Mouse (Mus musculus) MEL (cell line): Measurements from ENCODE around the gene Hist1h3e.

Experiments used
- CTCF ChIP-seq, 3 experiments: IDR thresholded peaks in 2 of 3; conservative IDR thresholded peaks in 1 of 3; 2 replicates each; pipeline ENCODE4 v1.5.1; 2011 to 2012; ENCODE audit warnings: low read length in 3 of 3, low read depth in 2 of 3, mild to moderate bottlenecking in 2 of 3, improper control_type of control experiment in 1 of 3, inconsistent platforms in 1 of 3, mixed read lengths in 1 of 3, moderate library complexity in 1 of 3; ENCODE audit not compliant: control insufficient read depth in 1 of 3, insufficient read depth in 1 of 3, poor library complexity in 1 of 3, severe bottlenecking in 1 of 3
- E2F4 ChIP-seq: IDR thresholded peaks from 2 replicates; pipeline ENCODE4 v1.6.1; 2011; ENCODE audit warnings: low read depth, low read length, improper control_type of control experiment, borderline replicate concordance
- EP300 ChIP-seq, 2 experiments: IDR thresholded peaks; 2 replicates each; pipeline ENCODE4 v1.6.1; 2011; ENCODE audit warnings: improper control_type of control experiment in 2 of 2, low read length in 2 of 2, low read depth in 1 of 2, mild to moderate bottlenecking in 1 of 2
- ETS1 ChIP-seq: IDR thresholded peaks from 2 replicates; pipeline ENCODE4 v1.6.1; 2012; ENCODE audit warnings: low read depth, mild to moderate bottlenecking, inconsistent platforms, low read length, improper control_type of control experiment, moderate library complexity
- MAFK ChIP-seq: IDR thresholded peaks from 2 replicates; pipeline ENCODE4 v1.6.1; 2011; ENCODE audit warnings: low read depth, mild to moderate bottlenecking, low read length, improper control_type of control experiment, borderline replicate concordance
- MAZ ChIP-seq: IDR thresholded peaks from 2 replicates; pipeline ENCODE4 v1.6.1; 2012; ENCODE audit warnings: low read depth, mild to moderate bottlenecking, inconsistent platforms, low read length, improper control_type of control experiment
- POLR2A ChIP-seq, 2 experiments: IDR thresholded peaks; 2 replicates each; pipeline ENCODE4 v1.6.1; 2011 to 2012; ENCODE audit warnings: low read length in 2 of 2, mild to moderate bottlenecking in 2 of 2, control low read depth in 1 of 2, improper control_type of control experiment in 1 of 2, low read depth in 1 of 2, moderate library complexity in 1 of 2; ENCODE audit not compliant: control insufficient read depth in 1 of 2, insufficient read depth in 1 of 2, poor library complexity in 1 of 2
- RCOR1 ChIP-seq: IDR thresholded peaks from 2 replicates; pipeline ENCODE4 v1.6.1; 2012; ENCODE audit warnings: low read depth, mild to moderate bottlenecking, inconsistent platforms, low read length, improper control_type of control experiment
- SMC3 ChIP-seq: IDR thresholded peaks from 2 replicates; pipeline ENCODE4 v1.6.1; 2011; ENCODE audit warnings: low read depth, low read length, improper control_type of control experiment
- USF1 ChIP-seq: IDR thresholded peaks from 2 replicates; pipeline ENCODE4 v1.6.1; 2014; ENCODE audit warnings: low read depth, mild to moderate bottlenecking, inconsistent platforms, low read length, improper control_type of control experiment, moderate library complexity
- ZC3H11A ChIP-seq: IDR thresholded peaks from 2 replicates; pipeline ENCODE4 v1.6.1; 2012; ENCODE audit warnings: low read depth, mild to moderate bottlenecking, inconsistent platforms, low read length, improper control_type of control experiment

- no peak for TF ChIP-seq CTCF (IDR thresholded peaks at IDR 0.05 in 2 of 3, conservative IDR thresholded peaks at IDR 0.05 in 1 of 3; ENCODE audit: control insufficient read depth in 1 of 3, insufficient read depth in 1 of 3, low read depth in 2 of 3, low read length in 3 of 3, poor library complexity in 1 of 3, severe bottlenecking in 1 of 3)
- TF ChIP-seq POLR2A (IDR thresholded peaks at IDR 0.05; ENCODE audit: control insufficient read depth in 1 of 2, insufficient read depth in 1 of 2, low read depth in 1 of 2, low read length in 2 of 2, poor library complexity in 1 of 2), result no peak
- no peak for TF ChIP-seq MAFK
- TF ChIP-seq USF1, result no peak
- no peak for TF ChIP-seq ZC3H11A
- no peak for TF ChIP-seq SMC3
- TF ChIP-seq EP300 (IDR thresholded peaks at IDR 0.05; ENCODE audit: low read depth in 1 of 2, low read length in 2 of 2), result no peak
- TF ChIP-seq RCOR1, result no peak
- no peak for TF ChIP-seq ETS1
- no peak for TF ChIP-seq MAZ
- TF ChIP-seq E2F4, result no peak
Observed at GRCm38 (mm10) chr13:23541497-23541896, 20.7 kb downstream of the Hist1h3e start.
